Mouse (Mus musculus) embryonic facial prominence, embryonic 14.5 days (tissue): ENCODE data around the gene Atp5f1. TPM values are rescaled to one million over a fixed set of nuclear protein-coding genes. Genes with fewer than 3 reads are reported as not detected.

Experiments
- ATAC-seq: fragments of 200-750 bp; cut with Nextera tagmentation; 2 replicates; pipeline ENCODE4 v1.8.0; 2017; ENCODE audit warnings: low read depth, moderate number of reproducible peaks, moderate TSS enrichment
- DNase-seq: peaks from one replicate; pipeline ENCODE4 v3.0.0-alpha.2; 2015; ENCODE audit warnings: low spot score
- H3K27ac ChIP-seq: fragments of 300-500 bp; sonication (generic); replicated peaks from 2 replicates; pipeline ENCODE4 v1.5.1; 2014; ENCODE audit warnings: low read depth, mild to moderate bottlenecking, low read length, moderate library complexity
- H3K27me3 ChIP-seq: fragments of 300-500 bp; sonication (generic); replicated peaks from 2 replicates; pipeline ENCODE4 v1.6.1; 2014; ENCODE audit warnings: low read length; ENCODE audit not compliant: control insufficient read depth, insufficient read depth
- H3K36me3 ChIP-seq: fragments of 300-500 bp; sonication (generic); 2 replicates; pipeline ENCODE4 v1.6.1; 2014; ENCODE audit warnings: low read length, mixed read lengths; ENCODE audit not compliant: control insufficient read depth, insufficient read depth
- H3K4me1 ChIP-seq: fragments of 300-500 bp; sonication (generic); 2 replicates; pipeline ENCODE4 v1.6.1; 2014; ENCODE audit warnings: antibody characterized with exemption, low read length; ENCODE audit not compliant: control insufficient read depth, insufficient read depth
- H3K4me2 ChIP-seq: fragments of 300-500 bp; sonication (generic); 2 replicates; pipeline ENCODE4 v1.6.1; 2014; ENCODE audit warnings: low read depth, mild to moderate bottlenecking, low read length, moderate library complexity, mixed read lengths
- H3K4me3 ChIP-seq: fragments of 300-500 bp; sonication (generic); 2 replicates; pipeline ENCODE4 v1.5.1; 2014; ENCODE audit warnings: low read depth, mild to moderate bottlenecking, low read length
- H3K9ac ChIP-seq: fragments of 300-500 bp; sonication (generic); 2 replicates; pipeline ENCODE4 v1.6.1; 2014; ENCODE audit warnings: low read depth, mild to moderate bottlenecking, low read length, moderate library complexity, mixed read lengths
- H3K9me3 ChIP-seq: fragments of 300-500 bp; sonication (generic); 2 replicates; pipeline ENCODE4 v1.6.1; 2016; ENCODE audit warnings: low read length; ENCODE audit not compliant: control insufficient read depth
- WGBS: fragments of 180-500 bp; shearing (Covaris S2); extraction: QIAGEN DNeasy Blood & Tissue Kit; methylation state at CpG from one replicate; pipeline ENCODE4 v1.1.7; 2014; 5-methylcytosine and 5-hydroxymethylcytosine counted together
- polyA plus RNA-seq: library from polyadenylated mRNA; unstranded; fragments of >200 nt; fragmentation: Nextera tagmentation; extraction: Ambion mirVana; gene quantifications from 2 replicates; pipeline ENCODE4 v1.2.1, GENCODE M21; 2014

The Atp5f1 gene
- polyA plus RNA-seq, 1 experiment from 2014 or later: 483 TPM

DNA sequence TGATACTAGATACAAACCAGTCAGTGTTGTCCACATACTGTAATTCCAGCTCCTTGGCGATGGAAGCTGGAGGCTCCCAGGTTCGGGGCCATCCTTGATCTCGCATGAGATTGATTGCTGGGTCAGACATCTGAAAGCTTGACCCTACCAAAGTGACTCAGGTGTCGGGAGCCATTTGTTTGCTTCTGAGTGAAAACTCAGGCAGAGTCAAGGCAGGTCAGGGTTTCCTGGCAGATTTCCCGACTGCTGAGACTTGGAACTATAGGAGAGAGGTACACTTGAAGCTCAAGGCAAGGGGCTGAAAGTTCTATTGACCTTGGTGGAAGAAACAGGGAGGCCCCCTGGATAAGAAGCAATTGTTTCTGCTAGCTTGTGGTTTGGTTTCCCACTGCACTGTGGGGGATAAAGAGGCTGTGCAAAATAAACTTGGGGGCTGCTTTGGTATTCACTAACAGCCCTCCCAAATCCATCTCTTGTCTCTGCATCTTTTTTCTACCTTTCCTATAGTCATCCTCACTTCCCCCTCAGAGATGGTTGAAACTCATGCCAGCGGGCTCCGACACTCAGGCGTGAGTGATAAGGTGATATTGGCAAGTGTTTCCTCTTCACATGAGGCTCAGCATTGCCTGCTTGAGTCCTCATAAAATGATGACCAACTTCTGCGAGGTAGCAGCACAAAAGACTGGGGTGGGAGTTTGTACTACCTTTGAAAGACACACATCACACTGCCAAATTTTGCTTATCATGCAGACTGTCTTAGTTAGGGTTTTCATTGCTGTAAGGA lies 47.6 kb downstream of the Atp5f1 start:
- H3K4me1 ChIP-seq: no peaks in the 10 kb centered on the region
- H3K4me3 ChIP-seq: no peak overlapping the region
- no peak overlapping the region for H3K27ac ChIP-seq
- H3K9ac ChIP-seq: no peak overlapping the region
- WGBS: 76% methylated on average over 9 of the region's 9 CpGs
- DNase-seq (no peak), ATAC-seq (no peak)
- H3K36me3 ChIP-seq: no peaks in the 10 kb centered on the region
- H3K4me2 ChIP-seq: no peak overlapping the region
- no peaks in the 10 kb centered on the region for H3K9me3 ChIP-seq
- H3K27me3 ChIP-seq: no peaks in the 10 kb centered on the region

DNA sequence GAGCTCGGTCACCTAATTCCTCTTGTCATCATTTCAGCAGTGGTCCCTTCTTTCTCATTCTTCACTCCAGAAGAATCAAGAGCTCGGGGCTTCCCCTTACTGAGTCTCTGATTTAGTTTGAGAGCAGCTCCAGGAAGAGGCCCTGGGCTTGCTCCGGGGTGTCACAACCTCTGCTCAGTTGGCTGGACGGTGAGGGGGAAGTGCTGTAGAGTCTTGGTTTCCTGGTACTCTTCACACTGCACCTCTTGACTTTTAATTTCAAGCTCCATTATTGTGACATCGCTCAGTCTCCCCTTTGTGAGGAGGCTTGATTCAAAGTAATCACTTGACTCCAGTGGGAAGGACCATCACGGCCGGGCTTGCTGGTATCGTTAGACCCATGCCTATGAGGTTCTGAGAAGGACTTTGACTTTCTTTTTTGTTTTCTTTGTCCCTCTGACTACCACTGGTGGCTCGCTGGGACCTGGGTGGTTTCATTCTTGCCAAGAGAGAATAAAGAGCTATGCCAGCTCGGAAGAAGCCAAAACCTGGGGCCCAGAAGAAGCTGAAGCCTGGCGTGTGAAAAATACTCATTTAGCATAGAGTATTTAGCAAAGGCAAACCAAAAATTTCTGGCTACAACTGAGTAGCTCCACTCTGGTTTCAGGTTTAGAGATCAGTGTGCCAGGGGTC lies 49.2 kb downstream of the Atp5f1 start:
- ATAC-seq (no peak), DNase-seq (no peak)
- 82% methylated on average over 11 of the region's 11 CpGs for WGBS
- Histone ChIP-seq H3K27ac (no peak overlapping the region), H3K4me3 (no peak overlapping the region), H3K36me3 (no peaks in the 10 kb centered on the region), H3K4me1 (no peaks in the 10 kb centered on the region), H3K4me2 (no peak overlapping the region), H3K9me3 (no peaks in the 10 kb centered on the region), H3K27me3 (no peaks in the 10 kb centered on the region), H3K9ac (no peak overlapping the region)

DNA sequence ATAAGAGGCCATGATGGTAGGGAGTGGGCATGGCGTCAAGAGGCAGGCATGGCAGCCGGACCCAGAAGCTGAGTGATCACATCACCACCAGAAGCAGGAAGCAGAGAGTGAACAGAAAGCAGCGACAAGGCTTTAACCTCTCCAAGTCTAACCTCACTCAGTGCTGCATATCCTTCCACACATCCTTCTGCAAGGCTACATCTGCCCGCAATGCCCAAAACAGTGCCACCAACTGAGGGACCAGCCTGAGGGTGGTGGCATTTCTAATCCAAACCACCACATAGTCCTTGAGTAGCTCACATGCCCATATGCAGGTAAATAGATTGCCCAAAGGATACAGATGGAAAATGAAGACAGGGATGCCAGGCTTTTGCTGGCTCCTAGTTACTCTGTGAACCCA lies 50.9 kb downstream of the Atp5f1 start:
- Histone ChIP-seq H3K9me3 (no peaks in the 10 kb centered on the region), H3K36me3 (no peaks in the 10 kb centered on the region), H3K4me1 (no peaks in the 10 kb centered on the region), H3K4me2 (no peak overlapping the region), H3K4me3 (no peak overlapping the region), H3K9ac (no peak overlapping the region), H3K27me3 (no peaks in the 10 kb centered on the region), H3K27ac (no peak overlapping the region)
- ATAC-seq (no peak), DNase-seq (no peak)
- 90% methylated on average over 4 of the region's 4 CpGs for WGBS

DNA sequence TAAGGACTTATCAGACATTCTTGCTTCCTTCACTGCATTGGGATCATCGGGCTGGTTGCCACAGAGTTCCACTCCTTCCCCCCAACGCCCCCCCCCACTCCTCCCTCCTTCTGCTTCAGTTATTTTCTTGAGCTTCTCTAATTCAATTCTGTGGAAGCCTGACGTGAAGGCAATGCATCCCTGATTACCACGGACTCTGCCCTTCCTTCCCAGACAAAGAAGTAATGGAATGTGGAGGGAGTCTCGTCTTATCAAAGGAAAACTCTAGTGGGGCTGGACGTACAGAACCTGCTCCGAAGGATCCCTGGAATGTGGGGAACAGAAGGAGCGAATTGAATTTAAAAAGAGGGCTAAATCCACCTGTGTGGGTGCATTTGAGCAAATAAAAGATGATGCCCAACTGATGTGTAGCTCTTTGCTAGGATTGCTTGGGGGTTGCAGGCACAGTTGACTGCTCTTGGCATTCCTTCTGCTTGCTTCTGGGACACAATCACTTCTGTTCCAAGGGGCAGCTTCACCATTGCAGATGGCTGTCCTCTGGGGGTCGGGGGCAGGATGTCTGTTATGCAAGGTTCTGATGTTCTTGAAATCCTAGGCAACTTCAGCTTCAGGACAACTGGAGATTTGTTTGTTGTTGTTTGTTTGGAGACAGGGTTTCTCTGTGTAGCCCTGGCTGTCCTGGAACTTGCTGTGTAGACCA lies 51.8 kb downstream of the Atp5f1 start:
- H3K9me3 ChIP-seq: no peaks in the 10 kb centered on the region
- ATAC-seq: no peak
- 54% methylated on average over 9 of the region's 9 CpGs for WGBS

DNA sequence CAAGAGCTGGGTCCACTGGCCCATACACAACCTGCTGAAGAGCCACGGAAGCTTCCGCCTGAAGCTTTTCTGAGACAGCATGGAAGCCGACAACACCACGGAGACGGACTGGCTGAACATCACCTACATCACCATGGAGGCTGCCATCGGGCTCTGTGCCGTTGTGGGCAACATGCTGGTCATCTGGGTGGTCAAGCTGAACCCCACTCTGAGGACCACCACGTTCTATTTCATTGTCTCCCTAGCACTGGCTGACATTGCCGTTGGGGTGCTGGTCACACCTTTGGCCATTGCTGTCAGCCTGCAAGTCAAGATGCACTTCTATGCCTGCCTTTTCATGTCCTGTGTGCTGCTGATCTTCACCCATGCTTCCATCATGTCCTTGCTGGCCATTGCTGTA lies 55.2 kb downstream of the Atp5f1 start:
- H3K9ac ChIP-seq: no peak overlapping the region
- no peak for DNase-seq
- H3K27ac ChIP-seq: no peak overlapping the region
- no peaks in the 10 kb centered on the region for H3K36me3 ChIP-seq
- no peaks in the 10 kb centered on the region for H3K9me3 ChIP-seq
- no peaks in the 10 kb centered on the region for H3K4me1 ChIP-seq
- WGBS: 91% methylated on average over 9 of the region's 9 CpGs
- H3K4me3 ChIP-seq: no peak overlapping the region
- ATAC-seq: no peak
- no peaks in the 10 kb centered on the region for H3K27me3 ChIP-seq
- H3K4me2 ChIP-seq: no peak overlapping the region

More for the DNA sequence above, 51.8 kb downstream of the Atp5f1 start:
- no peak overlapping the region for H3K4me2 ChIP-seq
- no peaks in the 10 kb centered on the region for H3K27me3 ChIP-seq
- H3K36me3 ChIP-seq: no peaks in the 10 kb centered on the region
- H3K4me1 ChIP-seq: no peaks in the 10 kb centered on the region
- no peak overlapping the region for H3K4me3 ChIP-seq
- H3K27ac ChIP-seq: no peak overlapping the region
- H3K9ac ChIP-seq: no peak overlapping the region
- DNase-seq: no peak

DNA sequence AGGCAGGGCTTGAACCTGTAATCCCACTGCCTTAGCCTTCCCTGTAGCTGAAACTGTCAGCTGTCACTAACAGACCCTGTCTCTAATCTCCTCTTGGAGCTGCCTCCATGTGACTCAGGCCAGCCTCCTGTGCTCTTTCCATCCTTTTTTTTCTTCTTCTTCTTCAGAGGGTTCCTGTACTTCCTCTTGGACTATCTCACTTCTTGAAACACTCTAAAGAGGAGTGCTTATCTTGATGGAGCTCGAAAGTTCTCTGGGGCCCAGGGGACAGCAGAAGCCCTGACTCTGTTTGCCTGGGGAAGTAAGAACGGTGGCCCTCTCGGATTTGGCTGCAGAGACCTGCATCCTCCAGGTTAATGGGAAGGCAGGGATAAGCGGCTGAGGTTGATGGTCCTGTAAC lies 55.7 kb downstream of the Atp5f1 start:
- Histone ChIP-seq H3K9me3 (no peaks in the 10 kb centered on the region), H3K9ac (no peak overlapping the region), H3K4me3 (no peak overlapping the region), H3K27me3 (no peaks in the 10 kb centered on the region), H3K4me1 (no peaks in the 10 kb centered on the region), H3K36me3 (no peaks in the 10 kb centered on the region), H3K27ac (no peak overlapping the region), H3K4me2 (no peak overlapping the region)
- no peak for DNase-seq
- no peak for ATAC-seq
- 74% methylated on average over 4 of the region's 4 CpGs for WGBS

DNA sequence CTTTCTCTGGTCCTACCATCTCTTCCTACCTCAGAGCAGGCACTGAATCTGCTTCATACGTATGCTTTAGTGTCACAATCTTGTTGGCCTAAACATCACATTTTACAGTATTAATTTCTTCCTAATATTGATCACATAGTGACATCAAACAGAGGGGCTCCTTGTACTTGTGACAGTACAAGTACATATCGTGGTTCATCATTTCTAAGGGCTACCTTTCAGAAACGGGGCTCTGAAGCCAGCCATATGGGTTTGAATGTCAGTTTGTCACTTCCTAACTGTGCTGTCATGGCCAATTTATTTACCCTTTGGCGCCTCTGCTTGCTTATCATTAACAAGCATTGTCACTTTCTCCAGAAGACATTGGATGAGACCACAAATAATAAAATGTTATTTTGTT lies 58.4 kb downstream of the Atp5f1 start:
- Histone ChIP-seq H3K27ac (no peak overlapping the region), H3K9ac (no peak overlapping the region), H3K4me2 (no peak overlapping the region), H3K27me3 (no peaks in the 10 kb centered on the region), H3K9me3 (no peaks in the 10 kb centered on the region), H3K36me3 (no peaks in the 10 kb centered on the region), H3K4me1 (no peaks in the 10 kb centered on the region), H3K4me3 (no peak overlapping the region)
- no peak for DNase-seq
- no peak for ATAC-seq
- WGBS: 72% methylated on average over 4 of the region's 4 CpGs

DNA sequence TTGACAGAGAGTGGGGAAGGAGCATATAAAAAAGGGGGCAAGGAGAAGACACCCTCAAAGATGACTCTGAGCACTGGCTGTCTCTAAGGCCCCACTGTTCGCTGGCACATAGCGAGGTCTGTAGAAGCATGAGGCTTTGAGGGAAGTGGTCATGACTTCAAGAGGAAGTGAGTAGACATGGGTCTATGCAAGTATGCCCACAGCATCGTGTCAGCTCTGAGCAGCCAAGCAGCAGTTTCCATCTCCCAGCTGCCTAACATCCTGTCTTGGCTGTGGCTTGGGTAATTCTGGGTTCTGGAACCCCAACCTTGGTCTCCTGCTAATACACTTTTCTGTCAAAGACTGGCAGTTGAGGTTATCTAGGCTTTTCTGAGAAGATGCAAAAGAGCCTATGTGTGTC lies 59.2 kb downstream of the Atp5f1 start:
- 82% methylated on average over 3 of the region's 3 CpGs for WGBS
- no peaks in the 10 kb centered on the region for H3K9me3 ChIP-seq
- no peak overlapping the region for H3K4me3 ChIP-seq
- DNase-seq (no peak), ATAC-seq (no peak)
- no peaks in the 10 kb centered on the region for H3K36me3 ChIP-seq
- no peaks in the 10 kb centered on the region for H3K4me1 ChIP-seq
- H3K9ac ChIP-seq: no peak overlapping the region
- no peak overlapping the region for H3K27ac ChIP-seq
- no peak overlapping the region for H3K4me2 ChIP-seq
- no peaks in the 10 kb centered on the region for H3K27me3 ChIP-seq
